Mouse (Mus musculus) neural tube, embryonic 14.5 days (tissue): ENCODE data around the gene Megf11. TPM values are rescaled to one million over a fixed set of nuclear protein-coding genes. Genes with fewer than 3 reads are reported as not detected.
"Not testable (repeated sequence)": the region's sequence is repeated elsewhere in the genome, so short reads cannot be mapped to it uniquely, and the experiment has no call there.

Source experiments
- ATAC-seq: fragments of 200-750 bp; cut with Nextera tagmentation; 2 replicates; pipeline ENCODE4 v1.8.0; 2017; ENCODE audit warnings: low read depth, mild to moderate bottlenecking, moderate TSS enrichment, moderate library complexity
- H3K27ac ChIP-seq: fragments of 300-500 bp; sonication (generic); 2 replicates; pipeline ENCODE4 v1.5.1; 2014; ENCODE audit warnings: low read depth, mild to moderate bottlenecking, control low read depth, low read length, moderate library complexity, mixed read lengths
- H3K27me3 ChIP-seq: fragments of 300-500 bp; sonication (generic); 2 replicates; pipeline ENCODE4 v1.6.1; 2014; ENCODE audit warnings: low read length; ENCODE audit not compliant: control insufficient read depth, insufficient read depth
- H3K36me3 ChIP-seq: fragments of 300-500 bp; sonication (generic); 2 replicates; pipeline ENCODE4 v1.6.1; 2014; ENCODE audit warnings: low read length, mixed read lengths; ENCODE audit not compliant: control insufficient read depth, insufficient read depth
- H3K4me1 ChIP-seq: fragments of 300-500 bp; sonication (generic); 2 replicates; pipeline ENCODE4 v1.6.1; 2014; ENCODE audit warnings: low read length; ENCODE audit not compliant: control insufficient read depth, insufficient read depth
- H3K4me2 ChIP-seq: fragments of 300-500 bp; sonication (generic); 2 replicates; pipeline ENCODE4 v1.6.1; 2014; ENCODE audit warnings: mild to moderate bottlenecking, low read depth, low read length, control low read depth
- H3K4me3 ChIP-seq: fragments of 300-500 bp; sonication (generic); 2 replicates; pipeline ENCODE4 v1.5.1; 2014; ENCODE audit warnings: low read depth, low read length, control low read depth, mixed read lengths
- H3K9ac ChIP-seq: fragments of 300-500 bp; sonication (generic); replicated peaks from 2 replicates; pipeline ENCODE4 v1.6.1; 2014; ENCODE audit warnings: low read depth, mild to moderate bottlenecking, control low read depth, low read length, mixed read lengths
- H3K9me3 ChIP-seq: fragments of 300-500 bp; sonication (generic); 2 replicates; pipeline ENCODE4 v1.6.1; 2016; ENCODE audit warnings: low read length; ENCODE audit not compliant: control insufficient read depth
- WGBS: fragments of 180-500 bp; shearing (Covaris S2); extraction: QIAGEN DNeasy Blood & Tissue Kit; methylation state at CpG from one replicate; pipeline ENCODE4 v1.1.7; 2014; 5-methylcytosine and 5-hydroxymethylcytosine counted together
- polyA plus RNA-seq: library from polyadenylated mRNA; unstranded; fragments of >200 nt; fragmentation: Nextera tagmentation; extraction: Ambion mirVana; gene quantifications from 2 replicates; pipeline ENCODE4 v1.2.1, GENCODE M21; 2014

Megf11 gene
- polyA plus RNA-seq, 1 experiment from 2014 or later: 17.7 TPM

DNA sequence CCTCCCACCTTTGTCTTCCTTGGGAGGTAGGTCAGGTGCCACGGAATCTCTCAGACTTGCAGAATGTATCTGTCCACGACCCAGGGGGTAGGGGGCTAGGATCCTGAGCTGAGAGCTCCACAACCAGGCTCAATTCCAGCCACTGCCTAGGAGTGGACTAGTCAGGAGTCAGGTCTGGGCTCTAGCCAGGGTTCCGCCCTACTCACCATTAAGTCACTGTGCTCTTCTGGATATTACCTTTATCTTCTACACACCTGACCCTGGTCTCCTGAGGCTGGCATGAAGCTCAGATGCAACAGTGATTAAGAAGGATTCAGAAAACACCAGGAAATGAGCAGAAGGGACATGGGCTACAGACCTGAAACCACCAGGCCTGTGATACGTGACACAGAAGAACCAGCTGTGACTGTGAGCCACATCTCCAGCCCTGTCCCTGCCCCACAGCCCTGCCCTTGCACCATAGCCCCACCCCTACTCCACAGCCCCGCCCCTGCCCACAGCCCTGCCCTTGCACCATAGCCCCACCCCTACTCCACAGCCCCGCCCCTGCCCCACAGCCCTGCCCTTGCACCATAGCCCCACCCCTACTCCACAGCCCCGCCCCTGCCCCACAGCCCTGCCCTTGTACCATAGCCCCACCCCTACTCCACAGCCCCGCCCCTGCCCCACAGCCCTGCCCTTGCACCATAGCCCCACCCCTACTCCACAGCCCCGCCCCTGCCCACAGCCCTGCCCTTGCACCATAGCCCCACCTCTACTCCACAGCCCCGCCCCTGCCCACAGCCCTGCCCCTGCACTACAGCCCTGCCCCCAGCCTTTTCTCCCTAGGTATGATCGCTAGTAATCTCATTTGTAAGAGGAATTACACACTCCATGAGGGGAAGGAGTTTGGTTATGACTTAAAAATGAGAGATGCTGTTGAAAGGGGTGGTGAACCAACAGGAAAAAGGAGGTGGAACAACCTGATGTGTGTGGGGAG lies 286.2 kb downstream of the Megf11 start:
- not testable (repeated sequence) for H3K4me1 ChIP-seq, H3K4me2 ChIP-seq, H3K9ac ChIP-seq, H3K36me3 ChIP-seq, H3K27me3 ChIP-seq, ATAC-seq, H3K27ac ChIP-seq, H3K4me3 ChIP-seq, H3K9me3 ChIP-seq
- WGBS: 51% methylated on average over 6 of the region's 11 CpGs

DNA sequence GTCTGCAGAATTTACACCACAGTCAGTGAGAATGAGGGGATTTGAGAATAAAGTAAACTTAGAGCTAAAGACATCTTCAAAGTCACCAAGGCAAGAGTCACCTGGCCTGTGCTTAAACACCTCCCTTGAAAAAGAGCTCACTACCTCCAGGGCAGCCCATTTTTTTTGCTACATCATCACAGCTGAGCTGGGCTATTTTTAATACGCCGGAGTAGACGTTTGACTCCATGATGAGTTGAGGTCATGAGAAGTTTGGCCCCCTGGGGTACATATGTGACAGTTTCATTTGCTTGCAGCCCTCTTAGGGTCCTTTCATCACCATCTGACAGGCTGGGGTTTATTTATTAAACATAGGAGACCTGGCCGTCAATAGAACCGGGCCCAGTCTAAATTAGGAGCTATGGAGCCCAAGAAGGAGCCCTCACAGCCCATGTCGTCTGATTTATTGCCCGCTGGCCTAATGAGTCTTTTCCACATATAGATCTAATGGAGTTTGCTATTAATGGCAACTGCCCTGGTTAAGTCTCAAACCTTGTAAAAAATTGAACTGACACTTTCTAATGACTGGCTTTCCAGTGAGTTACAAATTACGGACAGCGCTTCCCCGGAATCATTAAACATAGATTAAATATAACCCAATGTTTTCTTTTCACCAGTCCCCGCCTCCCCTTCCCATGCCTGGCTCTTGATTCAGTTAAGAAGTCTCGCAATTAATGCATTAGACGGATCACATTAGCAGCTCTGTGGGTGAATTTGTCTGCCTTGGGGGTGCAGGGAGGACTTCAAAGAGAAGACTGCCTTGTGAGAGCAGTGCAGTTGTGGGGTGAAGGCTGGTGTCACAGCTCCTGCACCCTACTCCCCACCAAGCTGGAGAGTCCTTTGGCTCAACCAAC lies 301.9 kb downstream of the Megf11 start:
- no peak overlapping the region for H3K4me3 ChIP-seq
- H3K4me1 ChIP-seq: no peaks in the 10 kb centered on the region
- no peaks in the 10 kb centered on the region for H3K36me3 ChIP-seq
- no peak overlapping the region for H3K4me2 ChIP-seq
- H3K27me3 ChIP-seq: no peaks in the 10 kb centered on the region
- 36% methylated on average over 13 of the region's 13 CpGs for WGBS
- no peaks in the 10 kb centered on the region for H3K9me3 ChIP-seq
- H3K9ac ChIP-seq: no peak overlapping the region
- no peak overlapping the region for H3K27ac ChIP-seq
- no peak for ATAC-seq

DNA sequence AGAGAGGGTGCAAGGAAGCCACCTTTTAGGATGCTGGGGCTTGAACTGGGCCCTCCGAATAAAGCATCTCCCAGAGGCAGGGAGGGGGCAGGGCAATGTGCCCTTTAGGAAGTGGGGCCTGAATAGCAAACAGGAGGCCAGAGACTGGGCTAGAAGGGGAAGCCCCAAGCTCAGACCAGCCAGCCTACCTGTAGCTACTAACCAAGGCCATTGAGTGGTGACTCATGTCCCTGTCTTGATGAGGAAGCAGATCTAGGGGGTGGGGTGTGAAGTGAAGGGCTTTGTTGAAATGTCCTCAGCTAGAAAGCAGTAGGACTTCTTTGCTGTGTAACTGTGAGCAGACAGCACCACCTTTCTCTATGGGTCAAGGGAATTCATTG lies 302.6 kb downstream of the Megf11 start:
- H3K4me2 ChIP-seq: no peak overlapping the region
- no peaks in the 10 kb centered on the region for H3K4me1 ChIP-seq
- 70% methylated on average over 1 of the region's 1 CpGs for WGBS
- H3K9ac ChIP-seq: no peak overlapping the region
- H3K27ac ChIP-seq: no peak overlapping the region
- no peaks in the 10 kb centered on the region for H3K36me3 ChIP-seq
- H3K27me3 ChIP-seq: no peaks in the 10 kb centered on the region
- H3K4me3 ChIP-seq: no peak overlapping the region
- H3K9me3 ChIP-seq: no peaks in the 10 kb centered on the region
- no peak for ATAC-seq

DNA sequence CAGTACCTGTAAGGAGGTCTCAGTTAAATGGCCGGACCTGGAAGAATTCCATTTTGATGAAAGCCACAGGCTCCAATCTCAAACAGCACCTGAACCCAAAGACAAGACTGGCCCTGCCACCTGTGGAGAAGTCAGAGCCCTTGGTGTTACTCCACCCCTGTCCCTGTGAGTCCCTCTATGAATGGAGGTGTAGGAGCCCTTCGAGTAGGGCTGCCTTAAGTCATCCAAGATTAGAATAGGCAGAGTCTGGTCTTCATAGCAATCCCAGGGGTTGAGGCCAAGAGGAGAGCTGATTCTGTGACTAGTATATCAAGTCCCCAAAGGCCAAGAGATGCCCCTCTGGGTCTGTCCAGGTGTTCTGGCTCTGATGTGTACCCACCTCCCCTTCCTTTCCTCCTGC lies 305.3 kb downstream of the Megf11 start:
- 0 out of 2 replicates have a peak, but pooled peaks have one; percentile 12 for ATAC-seq
- peak overlapping the region; percentile 5; the same call in 1 of the 2 replicates for H3K9ac ChIP-seq
- no peak overlapping the region for H3K4me2 ChIP-seq
- H3K27ac ChIP-seq: no peak overlapping the region
- H3K4me1 ChIP-seq: no peaks in the 10 kb centered on the region
- no peaks in the 10 kb centered on the region for H3K9me3 ChIP-seq
- 85% methylated on average over 2 of the region's 2 CpGs for WGBS
- peaks cover 7% of the 10 kb centered on the region; the same call in 1 of the 2 replicates for H3K36me3 ChIP-seq
- H3K27me3 ChIP-seq: no peaks in the 10 kb centered on the region
- H3K4me3 ChIP-seq: no peak overlapping the region

DNA sequence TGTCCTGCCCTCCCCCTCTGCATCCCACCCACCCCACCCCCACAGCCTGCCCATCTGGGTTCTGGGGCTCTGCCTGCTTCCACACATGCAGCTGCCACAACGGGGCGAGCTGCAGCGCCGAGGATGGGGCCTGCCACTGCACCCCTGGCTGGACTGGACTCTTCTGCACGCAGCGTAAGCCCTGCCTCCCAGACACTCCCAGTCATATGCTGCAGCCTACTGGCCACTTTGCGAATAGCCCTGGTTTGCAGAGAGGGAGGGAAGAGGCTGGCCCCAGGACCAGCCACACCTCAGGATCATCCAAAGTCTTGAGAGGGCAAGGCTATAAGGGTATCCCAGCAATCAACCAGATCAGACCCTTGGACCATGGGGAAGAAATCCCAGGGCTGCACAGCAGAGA lies 305.8 kb downstream of the Megf11 start:
- H3K4me2 ChIP-seq: no peak overlapping the region
- H3K27me3 ChIP-seq: no peaks in the 10 kb centered on the region
- H3K36me3 ChIP-seq: peaks cover 7% of the 10 kb centered on the region; the same call in 1 of the 2 replicates
- H3K27ac ChIP-seq: no peak overlapping the region
- H3K4me3 ChIP-seq: no peak overlapping the region
- no peaks in the 10 kb centered on the region for H3K9me3 ChIP-seq
- ATAC-seq: peak; percentile 74; the same call in 1 of the 2 replicates
- WGBS: 5% methylated on average over 7 of the region's 7 CpGs
- no peaks in the 10 kb centered on the region for H3K4me1 ChIP-seq
- peak overlapping the region; percentile 5; the same call in 1 of the 2 replicates for H3K9ac ChIP-seq

DNA sequence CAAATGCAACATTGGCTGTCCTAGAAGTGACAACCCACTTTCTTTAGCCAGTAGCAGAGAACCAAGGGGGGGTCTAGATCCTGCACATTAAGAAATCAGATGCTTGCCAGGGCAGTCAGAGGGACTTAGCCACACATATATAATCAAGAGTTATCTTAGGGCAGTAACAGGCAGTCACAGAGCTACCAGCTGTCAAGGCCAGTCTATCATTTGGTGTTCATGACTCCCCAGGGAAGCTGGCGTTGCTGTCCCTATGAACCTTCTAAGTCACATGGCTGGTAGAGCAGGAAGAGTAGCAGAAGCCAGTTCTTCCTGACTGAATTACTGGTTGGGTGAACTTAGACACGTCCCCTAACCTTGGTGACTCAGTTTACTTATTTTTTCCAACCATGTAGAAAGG lies 307.7 kb downstream of the Megf11 start:
- Histone ChIP-seq H3K27ac (no peak overlapping the region), H3K9me3 (no peaks in the 10 kb centered on the region), H3K4me1 (no peaks in the 10 kb centered on the region), H3K9ac (no peak overlapping the region), H3K4me2 (no peak overlapping the region), H3K27me3 (no peaks in the 10 kb centered on the region), H3K36me3 (peaks cover 8% of the 10 kb centered on the region; the same call in 1 of the 2 replicates), H3K4me3 (no peak overlapping the region)
- 53% methylated on average over 2 of the region's 2 CpGs for WGBS
- ATAC-seq: no peak

DNA sequence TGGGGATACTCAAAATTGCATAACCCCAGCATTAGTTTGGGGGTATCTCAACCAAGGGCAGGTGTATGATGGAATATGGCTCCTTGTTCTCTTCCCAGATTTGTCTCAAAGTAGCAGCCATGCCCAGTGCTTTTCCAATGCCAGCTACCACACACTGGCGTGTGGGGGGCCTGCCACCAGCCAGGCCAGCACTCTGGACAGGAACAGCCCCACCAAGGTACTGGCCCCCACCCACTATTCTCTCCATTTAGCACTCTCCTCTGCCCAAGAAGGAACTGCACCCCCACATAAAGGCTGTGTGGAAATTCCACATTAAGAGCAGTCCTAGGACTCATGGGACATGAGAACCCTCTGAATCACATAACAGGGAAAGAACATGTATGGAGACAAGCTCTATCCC lies 309.8 kb downstream of the Megf11 start:
- peaks cover 11% of the 10 kb centered on the region; the same call in 1 of the 2 replicates for H3K36me3 ChIP-seq
- H3K4me3 ChIP-seq: no peak overlapping the region
- no peak overlapping the region for H3K9ac ChIP-seq
- H3K9me3 ChIP-seq: no peaks in the 10 kb centered on the region
- H3K27me3 ChIP-seq: no peaks in the 10 kb centered on the region
- no peak overlapping the region for H3K27ac ChIP-seq
- WGBS: 100% methylated on average over 1 of the region's 1 CpGs
- ATAC-seq: no peak
- no peak overlapping the region for H3K4me2 ChIP-seq
- no peaks in the 10 kb centered on the region for H3K4me1 ChIP-seq

DNA sequence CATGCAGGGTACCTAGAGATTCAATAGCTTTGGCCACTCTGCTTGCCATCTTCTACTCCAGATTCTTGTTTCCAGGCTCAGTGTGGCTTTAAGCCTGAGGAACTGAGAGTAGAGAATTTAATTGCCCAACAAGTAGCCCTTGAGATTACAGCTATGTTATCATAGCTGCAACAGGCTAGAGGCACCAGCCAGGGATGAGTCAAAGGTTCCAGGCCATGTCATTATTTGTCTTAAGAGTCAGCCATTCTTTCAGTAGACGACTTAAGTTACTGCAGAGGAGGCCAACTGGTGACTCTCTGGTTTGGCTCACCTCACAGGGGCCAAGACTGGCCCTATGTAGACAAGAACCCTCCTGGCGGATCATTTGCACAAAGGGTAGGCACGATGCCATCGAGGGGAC lies 311.0 kb downstream of the Megf11 start:
- H3K4me3 ChIP-seq: no peak overlapping the region
- WGBS: 89% methylated on average over 4 of the region's 4 CpGs
- no peaks in the 10 kb centered on the region for H3K4me1 ChIP-seq
- H3K9ac ChIP-seq: no peak overlapping the region
- no peak overlapping the region for H3K27ac ChIP-seq
- no peaks in the 10 kb centered on the region for H3K27me3 ChIP-seq
- H3K4me2 ChIP-seq: no peak overlapping the region
- H3K36me3 ChIP-seq: peaks cover 11% of the 10 kb centered on the region; the same call in 1 of the 2 replicates
- H3K9me3 ChIP-seq: no peaks in the 10 kb centered on the region
- no peak for ATAC-seq
